Mouse (Mus musculus): ENCODE data around the gene Sh3pxd2b.

The Sh3pxd2b gene

GRCm38 (mm10) chr11:32435410-32436060 is 87.9 kb downstream of the Sh3pxd2b start:
- peak; percentile 21 to 51 for DNase-seq

GRCm38 (mm10) chr11:32442576-32442975 is 95.0 kb downstream of the Sh3pxd2b start:
- DNase-seq: no peak

- DNase-seq: no peak
Measured at GRCm38 (mm10) chr11:32444266-32444665, 96.6 kb downstream of the Sh3pxd2b start.

- no peak for DNase-seq
Measured at GRCm38 (mm10) chr11:32445135-32445534, 97.5 kb downstream of the Sh3pxd2b start.

- DNase-seq: no peak
Measured at GRCm38 (mm10) chr11:32445637-32446226, 98.1 kb downstream of the Sh3pxd2b start.

- DNase-seq: peak; percentile 54 to 57
Measured at GRCm38 (mm10) chr11:32450216-32450615, 102.6 kb downstream of the Sh3pxd2b start.

- DNase-seq: no peak
Measured at GRCm38 (mm10) chr11:32451306-32451705, 103.7 kb downstream of the Sh3pxd2b start.

GRCm38 (mm10) chr11:32452745-32453144 is 105.1 kb downstream of the Sh3pxd2b start:
- DNase-seq: no peak

GRCm38 (mm10) chr11:32453353-32453915 is 105.8 kb downstream of the Sh3pxd2b start:
- no peak for DNase-seq

- no peak for DNase-seq
Measured at GRCm38 (mm10) chr11:32454231-32454799, 106.7 kb downstream of the Sh3pxd2b start.

GRCm38 (mm10) chr11:32454800-32455506 is 107.3 kb downstream of the Sh3pxd2b start, which contains the start of gene Ubtd2:
TSS of gene Ubtd2 (plus strand) at chr11:32455370.
- peak; percentile 98 for DNase-seq

GRCm38 (mm10) chr11:32455507-32456141 is 108.0 kb downstream of the Sh3pxd2b start:
- DNase-seq: peak; percentile 24 to 56

- no peak for DNase-seq
Measured at GRCm38 (mm10) chr11:32456356-32456755, 108.7 kb downstream of the Sh3pxd2b start.

GRCm38 (mm10) chr11:32464282-32464681 is 116.7 kb downstream of the Sh3pxd2b start:
- no peak for DNase-seq

GRCm38 (mm10) chr11:32471925-32472324 is 124.3 kb downstream of the Sh3pxd2b start:
- no peak for DNase-seq

- no peak for DNase-seq
Measured at GRCm38 (mm10) chr11:32474725-32475124, 127.1 kb downstream of the Sh3pxd2b start.

- no peak for DNase-seq
Measured at GRCm38 (mm10) chr11:32475487-32476236, 128.0 kb downstream of the Sh3pxd2b start.
